Mouse (Mus musculus) ES-Bruce4 (cell line): ENCODE measurements at regions not wholly inside any gene's neighbourhood (a gene's known extent, or its start where the extent isn't known, plus 50 kb on each side); places are given as distances from the start of the nearest gene placed in this dataset.
"Not testable (repeated sequence)": the region's sequence is repeated elsewhere in the genome, so short reads cannot be mapped to it uniquely, and the experiment has no call there.

ENCODE experiments used
- H3K27ac ChIP-seq: 2 replicates; pipeline ENCODE4 v1.5.1; 2012; ENCODE audit warnings: low read length, inconsistent platforms; ENCODE audit not compliant: insufficient read depth
- H3K27me3 ChIP-seq: 2 replicates; pipeline ENCODE4 v1.6.1; 2012; ENCODE audit warnings: mild to moderate bottlenecking, low read length, inconsistent platforms; ENCODE audit not compliant: control insufficient read depth, poor library complexity, insufficient read depth, severe bottlenecking
- H3K36me3 ChIP-seq: 2 replicates; pipeline ENCODE4 v1.6.1; 2012; ENCODE audit warnings: inconsistent platforms, mild to moderate bottlenecking, low read length, moderate library complexity; ENCODE audit not compliant: control insufficient read depth, poor library complexity, insufficient read depth, severe bottlenecking
- H3K4me1 ChIP-seq: one replicate; pipeline ENCODE4 v1.8.1; 2011; ENCODE audit warnings: low read length; ENCODE audit not compliant: control insufficient read depth, insufficient read depth
- H3K4me3 ChIP-seq: 2 replicates; pipeline ENCODE4 v1.5.1; 2011; ENCODE audit warnings: low read depth, mild to moderate bottlenecking, low read length
- H3K9ac ChIP-seq: 2 replicates; pipeline ENCODE4 v1.6.1; 2012; ENCODE audit warnings: low read depth, mild to moderate bottlenecking, inconsistent platforms; ENCODE audit not compliant: poor library complexity, severe bottlenecking
- H3K9me3 ChIP-seq: replicated peaks from 2 replicates; pipeline ENCODE4 v1.6.1; 2012; ENCODE audit warnings: mild to moderate bottlenecking, low read length, inconsistent platforms; ENCODE audit not compliant: control insufficient read depth, poor library complexity, insufficient read depth, severe bottlenecking
- CTCF ChIP-seq: IDR thresholded peaks from one replicate; pipeline ENCODE4 v1.8.1; 2011; ENCODE audit warnings: low read depth, low read length
- EP300 ChIP-seq: IDR thresholded peaks from 2 replicates; pipeline ENCODE4 v1.6.1; 2011; ENCODE audit warnings: low read depth, low read length; ENCODE audit not compliant: insufficient read depth
- POLR2A ChIP-seq: IDR thresholded peaks from one replicate; pipeline ENCODE4 v1.8.1; 2011; ENCODE audit warnings: low read length; ENCODE audit not compliant: insufficient read depth

GRCm38 (mm10) chr3:5806947-5807575 is 56.5 kb downstream of the Gm8797 start:
- Histone ChIP-seq H3K36me3 (no peaks in the 10 kb centered on the region), H3K9ac (no peak overlapping the region), H3K4me3 (no peak overlapping the region), H3K4me1 (no peaks in the 10 kb centered on the region), H3K9me3 (no peaks in the 10 kb centered on the region), H3K27ac (no peak overlapping the region), H3K27me3 (no peaks in the 10 kb centered on the region)
- TF ChIP-seq EP300 (no peak), CTCF (no peak), POLR2A (no peak)

- H3K9me3 ChIP-seq, result no peaks in the 10 kb centered on the region
- no peak overlapping the region for H3K4me3 ChIP-seq
- no peaks in the 10 kb centered on the region for H3K4me1 ChIP-seq
- no peak overlapping the region for H3K27ac ChIP-seq
- H3K9ac ChIP-seq, result no peak overlapping the region
- H3K36me3 ChIP-seq, result no peaks in the 10 kb centered on the region
- H3K27me3 ChIP-seq, result no peaks in the 10 kb centered on the region
- TF ChIP-seq POLR2A (no peak), EP300 (no peak), CTCF (no peak)
These were observed 60.5 kb downstream of the Gm8797 start for GRCm38 (mm10) chr3:5811071-5811590.

DNA sequence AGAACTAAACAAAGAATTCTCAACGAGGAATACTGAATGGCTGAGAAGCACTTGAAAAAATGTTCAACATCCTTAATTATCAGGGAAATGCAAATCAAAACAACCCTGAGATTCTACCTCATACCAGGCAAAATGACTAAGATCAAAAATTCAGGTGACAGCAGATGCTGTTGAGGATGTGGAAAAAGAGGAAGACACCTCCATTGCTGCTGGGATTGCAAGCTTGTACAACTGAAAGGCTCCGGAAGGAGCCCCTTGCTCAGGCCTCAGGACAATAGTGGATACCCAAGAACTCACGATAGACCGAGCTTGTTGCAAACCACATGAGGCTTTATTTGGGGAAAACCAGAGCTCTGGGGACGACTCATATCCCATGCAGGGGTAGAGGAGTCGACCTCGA is 69.6 kb downstream of the Gm8797 start:
- H3K36me3 ChIP-seq, H3K4me3 ChIP-seq, H3K4me1 ChIP-seq, H3K9me3 ChIP-seq, H3K27ac ChIP-seq, H3K27me3 ChIP-seq, H3K9ac ChIP-seq: not testable (repeated sequence)

GRCm38 (mm10) chr3:5860237-5860636 is 109.6 kb downstream of the Gm8797 start:
- H3K27me3 ChIP-seq, H3K4me1 ChIP-seq, H3K4me3 ChIP-seq, H3K9ac ChIP-seq, H3K9me3 ChIP-seq, H3K36me3 ChIP-seq, H3K27ac ChIP-seq: not testable (repeated sequence)

- Histone ChIP-seq H3K27ac (no peak overlapping the region), H3K36me3 (no peaks in the 10 kb centered on the region), H3K9ac (no peak overlapping the region), H3K27me3 (no peaks in the 10 kb centered on the region), H3K4me1 (no peaks in the 10 kb centered on the region), H3K9me3 (no peaks in the 10 kb centered on the region), H3K4me3 (no peak overlapping the region)
- TF ChIP-seq POLR2A (no peak), CTCF (no peak), EP300 (no peak)
These were observed 119.8 kb downstream of the Gm8797 start for GRCm38 (mm10) chr3:5870407-5870806.

- Histone ChIP-seq H3K9me3 (peaks cover 4% of the 10 kb centered on the region; the same call in 1 of the 2 replicates), H3K9ac (no peak overlapping the region), H3K4me1 (no peaks in the 10 kb centered on the region), H3K27ac (no peak overlapping the region), H3K27me3 (no peaks in the 10 kb centered on the region), H3K36me3 (no peaks in the 10 kb centered on the region), H3K4me3 (no peak overlapping the region)
- TF ChIP-seq POLR2A, result no peak
These were observed 128.5 kb downstream of the Gm8797 start for GRCm38 (mm10) chr3:5879113-5879512.
